Mouse (Mus musculus) limb, embryonic 14.5 days (tissue): Measurements from ENCODE around the gene Tssk2. TPM values are rescaled to one million over a fixed set of nuclear protein-coding genes. Genes with fewer than 3 reads are reported as not detected.

Source experiments
- ATAC-seq: fragments of 200-750 bp; cut with Nextera tagmentation; 2 replicates; pipeline ENCODE4 v1.8.0; 2017; ENCODE audit warnings: low read depth, moderate number of reproducible peaks, moderate TSS enrichment; ENCODE audit not compliant: low FRiP score
- DNase-seq: peaks from one replicate; pipeline ENCODE4 v3.0.0-alpha.2; 2015; ENCODE audit warnings: low spot score
- H3K27ac ChIP-seq: fragments of 300-500 bp; sonication (generic); replicated peaks from 2 replicates; pipeline ENCODE4 v1.5.1; 2014; ENCODE audit warnings: low read depth, mild to moderate bottlenecking, low read length, moderate library complexity, mixed read lengths
- H3K27me3 ChIP-seq: fragments of 300-500 bp; sonication (generic); 2 replicates; pipeline ENCODE4 v1.6.1; 2014; ENCODE audit warnings: low read length, mixed read lengths; ENCODE audit not compliant: control insufficient read depth, insufficient read depth
- H3K36me3 ChIP-seq: fragments of 300-500 bp; sonication (generic); 2 replicates; pipeline ENCODE4 v1.6.1; 2014; ENCODE audit warnings: mild to moderate bottlenecking, low read length, moderate library complexity, mixed read lengths; ENCODE audit not compliant: control insufficient read depth, insufficient read depth
- H3K4me1 ChIP-seq: fragments of 300-500 bp; sonication (generic); 2 replicates; pipeline ENCODE4 v1.6.1; 2014; ENCODE audit warnings: antibody characterized with exemption, low read length, mixed read lengths; ENCODE audit not compliant: control insufficient read depth, insufficient read depth
- H3K4me2 ChIP-seq: fragments of 300-500 bp; sonication (generic); replicated peaks from 2 replicates; pipeline ENCODE4 v1.6.1; 2014; ENCODE audit warnings: low read depth, mild to moderate bottlenecking, low read length, moderate library complexity; ENCODE audit not compliant: severe bottlenecking
- H3K4me3 ChIP-seq: fragments of 300-500 bp; sonication (generic); replicated peaks from 2 replicates; pipeline ENCODE4 v1.5.1; 2014; ENCODE audit warnings: low read length
- H3K9ac ChIP-seq: fragments of 300-500 bp; sonication (generic); 2 replicates; pipeline ENCODE4 v1.6.1; 2014; ENCODE audit warnings: mild to moderate bottlenecking, low read depth, low read length, moderate library complexity; ENCODE audit not compliant: severe bottlenecking
- H3K9me3 ChIP-seq: fragments of 300-500 bp; sonication (generic); 2 replicates; pipeline ENCODE4 v1.6.1; 2016; ENCODE audit warnings: low read length; ENCODE audit not compliant: control insufficient read depth
- POLR2A ChIP-seq: fragments of 200-500 bp; IDR thresholded peaks from 2 replicates; pipeline ENCODE4 v1.8.0; 2012; ENCODE audit warnings: inconsistent platforms, mild to moderate bottlenecking, moderate library complexity, borderline replicate concordance; ENCODE audit not compliant: insufficient read depth, insufficient read length; ENCODE audit errors: extremely low read depth
- WGBS: fragments of 180-500 bp; shearing (Covaris S2); extraction: QIAGEN DNeasy Blood & Tissue Kit; methylation state at CpG from one replicate; pipeline ENCODE4 v1.1.7; 2014; 5-methylcytosine and 5-hydroxymethylcytosine counted together
- polyA plus RNA-seq, 2 experiments: library from polyadenylated mRNA; depleted of rRNA in 1 of 2; stranded (reverse) in 1 of 2; unstranded in 1 of 2; fragments of >200 nt; fragmentation: Nextera tagmentation in 1 of 2; extraction: Ambion mirVana in 1 of 2; gene quantifications; 2 replicates each; pipeline versions ENCODE4 v1.2.1 to v1.2.3; 2012 to 2014

The Tssk2 gene
- polyA plus RNA-seq, 2 experiments, result 0.14 TPM; not detected in 1

GRCm38 (mm10) chr16:17872995-17873394 is 25.4 kb upstream of the Tssk2 start:
- no peak overlapping the region for H3K4me2 ChIP-seq
- ATAC-seq, result no peak
- no peaks in the 10 kb centered on the region for H3K9me3 ChIP-seq
- no peak for DNase-seq
- no peak overlapping the region for H3K4me3 ChIP-seq
- no peaks in the 10 kb centered on the region for H3K4me1 ChIP-seq
- no peak overlapping the region for H3K27ac ChIP-seq
- 47% methylated on average over 4 of the region's 4 CpGs for WGBS
- no peaks in the 10 kb centered on the region for H3K27me3 ChIP-seq
- H3K36me3 ChIP-seq, result peaks cover 44% of the 10 kb centered on the region
- no peak for TF ChIP-seq POLR2A
- no peak overlapping the region for H3K9ac ChIP-seq

GRCm38 (mm10) chr16:17875174-17875573 is 23.3 kb upstream of the Tssk2 start:
- no peak for ATAC-seq

GRCm38 (mm10) chr16:17876096-17876495 is 22.3 kb upstream of the Tssk2 start:
- peaks cover 23% of the 10 kb centered on the region for H3K36me3 ChIP-seq
- ATAC-seq, result no peak
- DNase-seq, result no peak
- H3K27me3 ChIP-seq, result no peaks in the 10 kb centered on the region
- H3K27ac ChIP-seq, result no peak overlapping the region
- H3K4me3 ChIP-seq, result no peak overlapping the region
- no peak overlapping the region for H3K9ac ChIP-seq
- H3K4me2 ChIP-seq, result no peak overlapping the region
- H3K9me3 ChIP-seq, result no peaks in the 10 kb centered on the region
- 95% methylated on average over 1 of the region's 1 CpGs for WGBS
- TF ChIP-seq POLR2A, result no peak
- H3K4me1 ChIP-seq, result no peaks in the 10 kb centered on the region

More at GRCm38 (mm10) chr16:17875174-17875573, 23.3 kb upstream of the Tssk2 start:
- H3K4me1 ChIP-seq, result no peaks in the 10 kb centered on the region
- no peak overlapping the region for H3K27ac ChIP-seq
- no peak overlapping the region for H3K4me3 ChIP-seq
- WGBS, result 72% methylated on average over 4 of the region's 4 CpGs
- peaks cover 33% of the 10 kb centered on the region for H3K36me3 ChIP-seq
- no peak overlapping the region for H3K9ac ChIP-seq
- no peak for DNase-seq
- no peaks in the 10 kb centered on the region for H3K27me3 ChIP-seq
- no peak overlapping the region for H3K4me2 ChIP-seq
- no peaks in the 10 kb centered on the region for H3K9me3 ChIP-seq
- no peak for TF ChIP-seq POLR2A

- ATAC-seq, result no peak
- no peaks in the 10 kb centered on the region for H3K4me1 ChIP-seq
- H3K36me3 ChIP-seq, result peaks cover 20% of the 10 kb centered on the region; the same call in 1 of the 2 replicates
- no peak overlapping the region for H3K4me2 ChIP-seq
- H3K27ac ChIP-seq, result no peak overlapping the region
- TF ChIP-seq POLR2A, result no peak
- H3K9me3 ChIP-seq, result no peaks in the 10 kb centered on the region
- no peak for DNase-seq
- 92% methylated on average over 4 of the region's 4 CpGs for WGBS
- H3K27me3 ChIP-seq, result no peaks in the 10 kb centered on the region
- H3K9ac ChIP-seq, result no peak overlapping the region
- no peak overlapping the region for H3K4me3 ChIP-seq
These were observed 18.9 kb upstream of the Tssk2 start for GRCm38 (mm10) chr16:17879571-17879970.

- Histone ChIP-seq H3K36me3 (peaks cover 21% of the 10 kb centered on the region; the same call in 1 of the 2 replicates), H3K9me3 (no peaks in the 10 kb centered on the region), H3K27ac (no peak overlapping the region), H3K27me3 (no peaks in the 10 kb centered on the region), H3K4me2 (no peak overlapping the region), H3K4me3 (no peak overlapping the region), H3K4me1 (no peaks in the 10 kb centered on the region), H3K9ac (no peak overlapping the region)
- ATAC-seq (no peak), DNase-seq (no peak)
- TF ChIP-seq POLR2A, result no peak
These were observed 16.2 kb upstream of the Tssk2 start for GRCm38 (mm10) chr16:17882196-17882595.

- ATAC-seq (no peak), DNase-seq (no peak)
- 75% methylated on average over 6 of the region's 6 CpGs for WGBS
- TF ChIP-seq POLR2A, result no peak
- Histone ChIP-seq H3K27ac (no peak overlapping the region), H3K36me3 (peaks cover 17% of the 10 kb centered on the region; the same call in 1 of the 2 replicates), H3K4me1 (no peaks in the 10 kb centered on the region), H3K9ac (no peak overlapping the region), H3K4me3 (no peak overlapping the region), H3K4me2 (no peak overlapping the region), H3K27me3 (no peaks in the 10 kb centered on the region), H3K9me3 (no peaks in the 10 kb centered on the region)
These were observed 14.3 kb upstream of the Tssk2 start for GRCm38 (mm10) chr16:17884116-17884515.
